Mouse (Mus musculus): ENCODE data around the gene Ubxn7.

The Ubxn7 gene

DNA sequence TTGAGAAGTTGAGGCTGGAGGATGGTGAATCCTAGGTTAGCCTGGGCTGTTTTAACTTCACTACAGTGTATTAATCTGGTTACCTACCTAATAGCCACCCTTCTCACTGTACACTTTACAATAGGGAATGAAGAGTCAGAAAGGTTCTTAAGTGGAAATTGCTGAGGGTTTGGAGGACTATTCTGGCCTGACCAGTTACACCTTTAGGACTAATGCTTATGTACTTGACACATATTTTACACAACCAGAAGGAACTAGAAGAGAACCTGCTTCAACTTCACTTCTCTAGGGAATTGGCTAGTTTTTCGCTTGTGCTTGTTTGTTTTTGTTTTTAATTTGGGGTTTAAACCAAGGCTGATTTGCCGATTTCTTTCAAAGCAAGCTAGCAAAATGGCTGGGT, 101.1 kb downstream of the Ubxn7 start:
- no peak for DNase-seq (ENCODE audit: low spot score)

- no peak for DNase-seq (ENCODE audit: low spot score)
Observed at GRCm38 (mm10) chr16:32434066-32434465, 102.0 kb downstream of the Ubxn7 start.

DNA sequence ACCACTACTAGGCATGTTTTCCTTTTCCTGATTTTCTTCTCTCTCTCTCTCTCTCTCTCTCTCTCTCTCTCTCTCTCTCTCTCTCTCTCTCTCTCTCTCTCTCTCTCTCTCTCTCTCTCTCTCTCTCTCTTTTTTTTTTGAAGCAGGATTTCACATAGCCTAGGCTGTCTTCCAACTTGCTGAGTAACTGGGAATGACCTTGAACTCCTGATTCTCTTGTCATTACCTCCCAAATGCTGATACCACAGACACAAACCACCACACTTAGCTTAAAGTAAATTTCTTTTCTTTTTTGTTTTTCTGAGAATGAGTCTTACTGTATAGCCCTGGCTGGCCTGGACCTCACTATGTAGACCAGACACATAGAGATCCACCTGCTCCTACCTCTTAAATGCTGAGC, 102.6 kb downstream of the Ubxn7 start:
- no peak for DNase-seq (ENCODE audit: low spot score)

DNA sequence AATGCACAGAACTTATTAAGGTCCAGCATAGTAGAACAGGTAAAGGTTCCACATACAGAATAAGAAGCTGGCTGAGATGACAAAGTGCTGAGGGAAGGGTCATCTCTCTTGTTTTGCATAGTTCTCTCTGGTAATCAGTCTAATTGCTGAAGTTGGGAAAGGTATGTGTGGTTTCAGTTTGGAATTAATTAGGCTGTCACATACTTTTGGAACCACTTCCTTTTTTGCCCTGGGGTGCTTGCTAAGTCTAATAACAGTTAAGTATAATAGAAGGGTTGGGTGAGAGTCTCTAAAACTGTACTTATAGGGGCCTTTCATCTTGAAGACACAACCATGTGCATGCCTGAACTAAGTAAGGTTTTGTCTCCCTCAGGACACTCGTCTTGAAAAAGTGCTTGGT, 104.6 kb downstream of the Ubxn7 start:
- no peak for DNase-seq (ENCODE audit: low spot score)

- DNase-seq (ENCODE audit: low spot score) = no peak
Observed at GRCm38 (mm10) chr16:32437266-32437665, 105.2 kb downstream of the Ubxn7 start.

- DNase-seq (ENCODE audit: low spot score) = no peak
Observed at GRCm38 (mm10) chr16:32441432-32441831, 109.4 kb downstream of the Ubxn7 start.

Data from ovary, postnatal 10 days (tissue).